Mouse (Mus musculus): ENCODE data around the gene Tcf15. TPM values are rescaled to one million over a fixed set of nuclear protein-coding genes. Genes with fewer than 3 reads are reported as not detected.

The Tcf15 gene
- polyA plus RNA-seq, 1 experiment from 2014 or later, result 11.9 TPM

- H3K9me3 ChIP-seq, result no peaks in the 10 kb centered on the region
- no peaks in the 10 kb centered on the region for H3K36me3 ChIP-seq
- peaks cover 17% of the 10 kb centered on the region for H3K27me3 ChIP-seq
- 92% methylated on average over 10 of the region's 10 CpGs for WGBS
- no peak overlapping the region for H3K9ac ChIP-seq (replicated peaks)
- peaks cover 11% of the 10 kb centered on the region; the same call in 1 of the 2 replicates for H3K4me1 ChIP-seq (replicated peaks)
- H3K4me3 ChIP-seq (replicated peaks), result no peak overlapping the region
- ATAC-seq (ENCODE audit: insufficient number of reproducible peaks, insufficient read depth, low FRiP score, low TSS enrichment, low read depth), result no peak
- no peak overlapping the region for H3K27ac ChIP-seq
- H3K4me2 ChIP-seq, result peak overlapping the region; percentile 79; the same call in 1 of the 2 replicates
Observed at GRCm38 (mm10) chr2:152106597-152106996, 36.8 kb upstream of the Tcf15 start.

GRCm38 (mm10) chr2:152108702-152109101, 34.7 kb upstream of the Tcf15 start:
- Histone ChIP-seq H3K36me3 (no peaks in the 10 kb centered on the region), H3K4me2 (no peak overlapping the region), H3K4me3 (replicated peaks) (no peak overlapping the region), H3K27ac (no peak overlapping the region), H3K27me3 (peaks cover 2% of the 10 kb centered on the region; the same call in 1 of the 2 replicates), H3K4me1 (replicated peaks) (peaks cover 17% of the 10 kb centered on the region; the same call in 1 of the 2 replicates), H3K9me3 (no peaks in the 10 kb centered on the region), H3K9ac (replicated peaks) (no peak overlapping the region)
- 71% methylated on average over 7 of the region's 7 CpGs for WGBS
- ATAC-seq (ENCODE audit: insufficient number of reproducible peaks, insufficient read depth, low FRiP score, low TSS enrichment, low read depth), result no peak

GRCm38 (mm10) chr2:152109386-152109785, 34.0 kb upstream of the Tcf15 start:
- 84% methylated on average over 5 of the region's 5 CpGs for WGBS

DNA sequence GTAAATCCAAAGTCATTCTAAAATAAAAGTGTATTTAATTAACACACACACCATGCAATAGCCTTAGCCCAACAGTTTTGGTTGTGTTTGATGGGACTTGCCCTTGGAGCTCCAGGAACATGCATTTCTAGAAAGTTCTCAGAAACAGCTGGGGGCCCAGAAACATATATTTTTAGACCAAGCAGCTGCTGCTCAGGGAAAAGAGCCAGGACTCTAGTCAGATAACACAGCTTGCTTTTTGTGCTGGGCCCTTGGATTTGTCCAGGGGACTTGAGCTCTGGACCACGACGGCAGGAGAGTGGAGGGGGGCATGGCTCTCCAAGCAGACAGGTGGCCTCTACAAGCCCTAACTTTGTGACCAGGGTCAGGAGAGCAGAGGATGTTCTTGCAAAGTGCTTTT, 32.0 kb upstream of the Tcf15 start:
- no peak overlapping the region for H3K4me2 ChIP-seq
- no peak overlapping the region for H3K27ac ChIP-seq
- peaks cover 28% of the 10 kb centered on the region for H3K4me1 ChIP-seq (replicated peaks)
- H3K36me3 ChIP-seq, result no peaks in the 10 kb centered on the region
- H3K9ac ChIP-seq (replicated peaks), result no peak overlapping the region
- no peaks in the 10 kb centered on the region for H3K9me3 ChIP-seq
- H3K4me3 ChIP-seq (replicated peaks), result no peak overlapping the region
- WGBS, result 62% methylated on average over 2 of the region's 2 CpGs
- peaks cover 13% of the 10 kb centered on the region for H3K27me3 ChIP-seq
- ATAC-seq (ENCODE audit: insufficient number of reproducible peaks, insufficient read depth, low FRiP score, low TSS enrichment, low read depth), result no peak

More at GRCm38 (mm10) chr2:152109386-152109785, 34.0 kb upstream of the Tcf15 start:
- Histone ChIP-seq H3K36me3 (no peaks in the 10 kb centered on the region), H3K9ac (replicated peaks) (no peak overlapping the region), H3K9me3 (no peaks in the 10 kb centered on the region), H3K4me3 (replicated peaks) (no peak overlapping the region), H3K4me2 (no peak overlapping the region), H3K4me1 (replicated peaks) (peaks cover 22% of the 10 kb centered on the region), H3K27ac (no peak overlapping the region), H3K27me3 (peaks cover 5% of the 10 kb centered on the region)
- ATAC-seq (ENCODE audit: insufficient number of reproducible peaks, insufficient read depth, low FRiP score, low TSS enrichment, low read depth), result no peak

DNA sequence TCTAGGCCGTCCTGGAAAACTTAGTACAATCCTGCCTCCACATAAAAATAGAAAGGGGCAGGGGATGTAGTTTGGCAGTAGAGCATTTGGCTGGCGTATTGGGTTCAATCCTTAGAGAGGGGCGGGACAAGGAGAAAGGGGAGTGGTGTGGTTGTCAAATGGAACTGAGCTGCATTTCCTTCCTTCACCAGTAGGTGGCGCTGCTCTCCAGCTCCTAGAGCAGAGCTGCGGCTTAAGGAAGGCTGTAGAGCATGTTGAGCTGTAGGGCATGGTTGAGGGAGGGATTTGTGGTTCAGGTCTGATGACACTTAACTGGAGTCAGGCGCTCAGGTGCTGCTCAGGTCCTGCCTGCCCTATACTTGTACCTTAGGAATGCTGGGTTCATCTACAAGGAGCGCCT, 31.4 kb upstream of the Tcf15 start:
- Histone ChIP-seq H3K27ac (no peak overlapping the region), H3K27me3 (peaks cover 13% of the 10 kb centered on the region), H3K4me3 (replicated peaks) (no peak overlapping the region), H3K9ac (replicated peaks) (no peak overlapping the region), H3K36me3 (no peaks in the 10 kb centered on the region), H3K4me1 (replicated peaks) (peaks cover 28% of the 10 kb centered on the region), H3K4me2 (no peak overlapping the region), H3K9me3 (no peaks in the 10 kb centered on the region)
- peak; percentile 61; the same call in 1 of the 2 replicates for ATAC-seq (ENCODE audit: insufficient number of reproducible peaks, insufficient read depth, low FRiP score, low TSS enrichment, low read depth)
- WGBS, result 5% methylated on average over 7 of the region's 7 CpGs

GRCm38 (mm10) chr2:152112490-152112889, 30.9 kb upstream of the Tcf15 start:
- peaks cover 13% of the 10 kb centered on the region for H3K27me3 ChIP-seq

GRCm38 (mm10) chr2:152112970-152113369, 30.4 kb upstream of the Tcf15 start:
- Histone ChIP-seq H3K27me3 (peaks cover 13% of the 10 kb centered on the region), H3K9ac (replicated peaks) (no peak overlapping the region), H3K4me1 (replicated peaks) (peaks cover 28% of the 10 kb centered on the region), H3K36me3 (no peaks in the 10 kb centered on the region), H3K27ac (no peak overlapping the region), H3K4me2 (no peak overlapping the region), H3K4me3 (replicated peaks) (no peak overlapping the region), H3K9me3 (no peaks in the 10 kb centered on the region)
- 62% methylated on average over 10 of the region's 10 CpGs for WGBS
- ATAC-seq (ENCODE audit: insufficient number of reproducible peaks, insufficient read depth, low FRiP score, low TSS enrichment, low read depth), result no peak

More at GRCm38 (mm10) chr2:152112490-152112889, 30.9 kb upstream of the Tcf15 start:
- Histone ChIP-seq H3K4me3 (replicated peaks) (no peak overlapping the region), H3K27ac (no peak overlapping the region), H3K4me1 (replicated peaks) (peaks cover 28% of the 10 kb centered on the region), H3K36me3 (no peaks in the 10 kb centered on the region), H3K4me2 (no peak overlapping the region), H3K9me3 (no peaks in the 10 kb centered on the region), H3K9ac (replicated peaks) (no peak overlapping the region)
- ATAC-seq (ENCODE audit: insufficient number of reproducible peaks, insufficient read depth, low FRiP score, low TSS enrichment, low read depth), result 0 out of 2 replicates have a peak, but pooled peaks have one; percentile 3
- 86% methylated on average over 5 of the region's 5 CpGs for WGBS

GRCm38 (mm10) chr2:152114057-152114975, 29.0 kb upstream of the Tcf15 start:
- 10% methylated on average over 36 of the region's 36 CpGs for WGBS
- Histone ChIP-seq H3K4me1 (replicated peaks) (peaks cover 32% of the 10 kb centered on the region), H3K27me3 (peaks cover 13% of the 10 kb centered on the region), H3K4me2 (peak overlapping the region; percentile 61), H3K27ac (0 out of 2 replicates have a peak overlapping the region, but pooled peaks have one; percentile 13), H3K9me3 (no peaks in the 10 kb centered on the region), H3K9ac (replicated peaks) (0 out of 2 replicates have a peak overlapping the region, but pooled peaks have one; percentile 24), H3K36me3 (no peaks in the 10 kb centered on the region), H3K4me3 (replicated peaks) (peak overlapping the region; percentile 26)
- ATAC-seq (ENCODE audit: insufficient number of reproducible peaks, insufficient read depth, low FRiP score, low TSS enrichment, low read depth), result peak; percentile 33; the same call in 1 of the 2 replicates

GRCm38 (mm10) chr2:152117694-152118093, 25.7 kb upstream of the Tcf15 start:
- Histone ChIP-seq H3K27me3 (peaks cover 13% of the 10 kb centered on the region), H3K4me3 (replicated peaks) (no peak overlapping the region), H3K36me3 (no peaks in the 10 kb centered on the region), H3K9ac (replicated peaks) (no peak overlapping the region), H3K9me3 (no peaks in the 10 kb centered on the region), H3K4me1 (replicated peaks) (peaks cover 48% of the 10 kb centered on the region), H3K4me2 (no peak overlapping the region), H3K27ac (no peak overlapping the region)
- no peak for ATAC-seq (ENCODE audit: insufficient number of reproducible peaks, insufficient read depth, low FRiP score, low TSS enrichment, low read depth)
- 84% methylated on average over 7 of the region's 7 CpGs for whole genome bisulfite sequencing

DNA sequence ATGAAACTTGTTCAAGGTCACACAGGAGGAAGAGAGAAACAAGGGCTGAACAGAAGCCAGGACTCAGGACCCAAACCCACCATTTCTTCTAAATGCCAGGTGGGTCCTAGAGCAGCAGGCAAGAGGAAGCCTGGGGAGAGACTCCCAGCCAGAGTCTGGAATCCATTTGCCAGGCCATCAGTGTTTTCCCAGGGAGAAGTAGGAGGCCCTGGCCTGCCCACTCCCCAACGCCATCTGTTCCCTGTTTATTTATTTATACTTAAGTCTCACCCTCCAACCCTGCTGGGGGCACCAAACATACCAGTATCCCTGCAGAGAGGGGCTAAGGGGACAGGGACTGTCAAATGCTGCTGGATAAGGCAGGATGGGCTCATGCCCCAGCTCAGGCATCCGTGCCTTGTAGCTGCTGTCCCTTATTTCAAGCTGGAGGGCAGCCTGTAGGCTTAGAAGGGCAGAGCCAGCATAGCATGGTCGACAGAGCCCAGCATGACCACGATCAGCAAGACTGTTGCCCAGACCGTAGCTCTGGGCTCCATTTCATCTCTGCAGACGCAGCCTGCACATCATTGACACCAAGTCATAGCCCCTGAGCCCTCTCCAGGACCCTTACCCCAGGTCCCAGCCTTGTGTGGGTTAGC, 24.0 kb upstream of the Tcf15 start:
- Histone ChIP-seq H3K4me1 (replicated peaks) (peaks cover 38% of the 10 kb centered on the region), H3K36me3 (no peaks in the 10 kb centered on the region), H3K4me2 (no peak overlapping the region), H3K27me3 (peaks cover 9% of the 10 kb centered on the region), H3K4me3 (replicated peaks) (no peak overlapping the region), H3K9me3 (no peaks in the 10 kb centered on the region), H3K27ac (0 out of 2 replicates have a peak overlapping the region, but pooled peaks have one; percentile 29), H3K9ac (replicated peaks) (no peak overlapping the region)
- no peak for ATAC-seq (ENCODE audit: insufficient number of reproducible peaks, insufficient read depth, low FRiP score, low TSS enrichment, low read depth)
- 34% methylated on average over 6 of the region's 6 CpGs for WGBS

DNA sequence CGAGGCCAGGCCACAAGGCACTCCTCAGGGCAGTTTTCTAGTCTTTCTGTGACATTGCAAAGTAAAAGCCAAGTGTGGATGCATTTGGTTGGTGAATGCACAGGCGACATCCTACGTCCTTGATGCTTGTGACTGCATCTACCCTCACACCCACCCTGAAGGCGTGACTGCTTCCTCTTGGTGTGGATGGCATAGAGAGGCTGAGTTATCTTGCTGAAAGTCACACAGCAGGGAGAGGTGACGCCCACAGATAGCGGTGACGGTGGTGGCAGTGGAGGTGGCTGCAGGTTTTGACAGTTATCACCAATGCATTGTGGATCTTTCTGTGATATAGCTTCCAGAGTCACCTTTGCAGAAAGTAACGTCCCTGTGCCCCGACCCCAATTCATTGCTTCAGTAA, 20.5 kb upstream of the Tcf15 start:
- Histone ChIP-seq H3K36me3 (no peaks in the 10 kb centered on the region), H3K4me2 (no peak overlapping the region), H3K9me3 (no peaks in the 10 kb centered on the region), H3K4me3 (replicated peaks) (no peak overlapping the region), H3K27me3 (no peaks in the 10 kb centered on the region), H3K4me1 (replicated peaks) (peaks cover 20% of the 10 kb centered on the region), H3K9ac (replicated peaks) (no peak overlapping the region), H3K27ac (no peak overlapping the region)
- 69% methylated on average over 9 of the region's 9 CpGs for WGBS
- ATAC-seq (ENCODE audit: insufficient number of reproducible peaks, insufficient read depth, low FRiP score, low TSS enrichment, low read depth), result no peak

Data from limb, embryonic 12.5 days (tissue).